Comparison of ENCODE assay signal across 8 mouse cellular contexts in the genomic region with DNA sequence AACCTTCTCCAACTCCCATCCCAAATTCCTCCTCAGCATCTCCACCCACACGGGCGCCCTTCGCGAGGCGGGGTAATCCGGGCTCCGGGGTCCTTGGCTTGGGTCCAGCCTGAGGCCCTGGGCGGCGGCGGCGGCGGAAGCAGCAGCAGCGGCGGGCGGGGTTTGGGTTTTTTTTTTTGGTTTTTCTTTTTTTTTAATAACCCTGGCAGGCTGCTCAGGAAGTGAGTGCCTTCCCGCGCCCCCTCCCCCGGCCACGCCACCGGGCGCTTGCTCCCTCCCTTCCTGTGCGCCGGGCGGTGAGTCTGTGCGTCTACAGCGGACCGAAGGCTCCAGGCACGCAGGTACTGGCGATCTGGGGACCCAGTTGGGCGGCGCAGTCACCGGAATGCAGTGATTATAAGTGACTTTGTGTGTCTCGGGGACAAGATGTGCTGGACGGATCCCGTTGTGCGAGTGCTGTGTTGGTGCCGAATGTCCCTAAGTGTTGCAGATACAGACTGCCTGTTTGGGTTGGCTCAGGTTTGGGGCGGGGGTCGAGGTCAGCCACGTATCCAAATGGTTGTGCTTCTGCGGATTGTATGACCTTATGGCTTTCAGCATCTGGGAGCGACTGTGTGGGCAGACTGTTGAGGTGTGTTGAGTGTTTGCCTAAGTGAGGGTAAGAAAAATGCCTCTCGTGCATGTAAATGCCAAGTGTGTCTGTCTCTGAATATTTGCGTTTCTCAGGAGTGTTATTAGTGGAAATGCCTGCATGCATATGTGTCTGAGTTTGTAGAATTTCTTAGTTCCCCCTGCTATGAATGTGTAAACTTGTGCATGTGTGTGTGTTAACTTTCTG. TPM values are rescaled to one million over a fixed set of nuclear protein-coding genes. Genes with fewer than 3 reads are reported as not detected.
DNase-seq lines count a peak whose midpoint lies in the region; ATAC-seq and TF ChIP-seq lines count a peak whose summit lies in the region.

Adamts10 (plus strand) TSS at position 287 of the 838 bp plus-strand sequence.

- peak within 1 kb of the TSS; percentile 60 for H3K4me3 ChIP-seq in erythroblast, embryonic 14.5 days (replicated peaks)
- peak within 1 kb of the TSS; percentile 65 for H3K4me3 ChIP-seq in embryonic facial prominence, embryonic 11.5 days (ENCODE audit: low read depth, low read length)
- peak within 1 kb of the TSS; percentile 64 for H3K4me3 ChIP-seq in heart, adult 2 months
- H3K4me3 ChIP-seq in limb, embryonic 15.5 days = peak within 1 kb of the TSS; percentile 53
- peak within 1 kb of the TSS; percentile 66 for H3K4me3 ChIP-seq in midbrain, postnatal 0 days (ENCODE audit: low read depth, low read length)

- H3K27me3 ChIP-seq in erythroblast, embryonic 14.5 days (ENCODE audit: control insufficient read depth) = peaks cover 21% of the 10 kb centered on the region
- no peaks in the 10 kb centered on the region for H3K27me3 ChIP-seq in embryonic facial prominence, embryonic 11.5 days (ENCODE audit: control insufficient read depth, insufficient read depth, low read length)
- no peaks in the 10 kb centered on the region for H3K27me3 ChIP-seq in heart, adult 2 months (ENCODE audit: control insufficient read depth, insufficient read depth, low read length)
- H3K27me3 ChIP-seq in limb, embryonic 15.5 days = no peaks in the 10 kb centered on the region
- no peaks in the 10 kb centered on the region for H3K27me3 ChIP-seq in midbrain, postnatal 0 days (ENCODE audit: insufficient read depth, low read length)

- no peaks in the 10 kb centered on the region for H3K79me2 ChIP-seq in heart, adult 2 months (replicated peaks; ENCODE audit: control insufficient read depth, insufficient read depth, low read length)

- peak; percentile 82 for TF ChIP-seq POLR2A in heart, adult 2 months (IDR thresholded peaks at IDR 0.05; ENCODE audit: insufficient read depth, low read depth, low read length)

- no peak for ATAC-seq in erythroblast, adult 5-6 weeks (replicated peaks; ENCODE audit: low FRiP score, poor library complexity, severe bottlenecking)
- peak; percentile 69 for ATAC-seq in embryonic facial prominence, embryonic 11.5 days (replicated peaks; ENCODE audit: insufficient number of reproducible peaks, low FRiP score, low TSS enrichment, low read depth)
- peak; percentile 72 for ATAC-seq in limb, embryonic 15.5 days (ENCODE audit: insufficient number of reproducible peaks, low FRiP score, low TSS enrichment, low read depth)
- ATAC-seq in midbrain, postnatal 0 days (ENCODE audit: low FRiP score) = peak; percentile 78

- peaks cover 9% of the 10 kb centered on the region for H3K4me1 ChIP-seq in erythroblast, embryonic 14.5 days (ENCODE audit: control insufficient read depth)
- H3K4me1 ChIP-seq in embryonic facial prominence, embryonic 11.5 days (ENCODE audit: control insufficient read depth, insufficient read depth, low read length) = no peaks in the 10 kb centered on the region
- H3K4me1 ChIP-seq in heart, adult 2 months (ENCODE audit: control insufficient read depth, insufficient read depth, low read length) = peaks cover 1% of the 10 kb centered on the region
- H3K4me1 ChIP-seq in limb, embryonic 15.5 days = peaks cover 36% of the 10 kb centered on the region
- H3K4me1 ChIP-seq in midbrain, postnatal 0 days (ENCODE audit: insufficient read depth, low read length) = 0 out of 2 replicates have a peak, but pooled peaks cover 7% of the 10 kb centered on the region

- H3K9ac ChIP-seq in embryonic facial prominence, embryonic 11.5 days (replicated peaks; ENCODE audit: low read length) = peak within 1 kb of the TSS; percentile 80
- peak within 1 kb of the TSS; percentile 79 for H3K9ac ChIP-seq in heart, adult 2 months (ENCODE audit: low read depth, low read length)
- H3K9ac ChIP-seq in limb, embryonic 15.5 days = peak within 1 kb of the TSS; percentile 47
- peak within 1 kb of the TSS; percentile 79 for H3K9ac ChIP-seq in midbrain, postnatal 0 days (replicated peaks; ENCODE audit: low read length, poor library complexity, severe bottlenecking)

- DNase-seq in embryonic facial prominence, embryonic 11.5 days (ENCODE audit: low spot score) = peak; percentile 87
- DNase-seq in heart, adult 2 months = peak; percentile 86 to 87
- DNase-seq in kidney, adult 8-10 months = peak; percentile 51 to 53
- peak; percentile 74 for DNase-seq in midbrain, postnatal 0 days (ENCODE audit: low spot score)
- peak; percentile 80 for DNase-seq in spleen, postnatal 36 days (ENCODE audit: low spot score in 2 of 2)

- peak; percentile 49; the same call in 1 of the 2 replicates for TF ChIP-seq EP300 in heart, adult 2 months (IDR thresholded peaks at IDR 0.05; ENCODE audit: insufficient read depth, low read depth, low read length)

- WGBS in embryonic facial prominence, embryonic 11.5 days = 1% methylated on average over 42 of the region's 44 CpGs
- WGBS in heart, adult 2 months = 2% methylated on average over 44 of the region's 44 CpGs
- under 1% methylated on average over 44 of the region's 44 CpGs for WGBS in limb, embryonic 15.5 days
- under 1% methylated on average over 41 of the region's 44 CpGs for WGBS in midbrain, postnatal 0 days

- peak within 1 kb of the TSS; percentile 78 for H3K27ac ChIP-seq in embryonic facial prominence, embryonic 11.5 days (replicated peaks; ENCODE audit: low read depth, low read length)
- H3K27ac ChIP-seq in heart, adult 2 months = peak within 1 kb of the TSS; percentile 71
- peak within 1 kb of the TSS; percentile 84 for H3K27ac ChIP-seq in limb, embryonic 15.5 days
- peak within 1 kb of the TSS; percentile 55 for H3K27ac ChIP-seq in midbrain, postnatal 0 days (ENCODE audit: low read depth, low read length)

- H3K36me3 ChIP-seq in erythroblast, embryonic 14.5 days (ENCODE audit: control insufficient read depth) = peaks cover 3% of the 10 kb centered on the region; the same call in 1 of the 2 replicates
- H3K36me3 ChIP-seq in embryonic facial prominence, embryonic 11.5 days (replicated peaks; ENCODE audit: control insufficient read depth, insufficient read depth, low read depth, low read length) = peaks cover 2% of the 10 kb centered on the region; the same call in 1 of the 2 replicates
- no peaks in the 10 kb centered on the region for H3K36me3 ChIP-seq in heart, adult 2 months (ENCODE audit: control insufficient read depth, insufficient read depth, low read length)
- peaks cover 14% of the 10 kb centered on the region for H3K36me3 ChIP-seq in limb, embryonic 15.5 days
- H3K36me3 ChIP-seq in midbrain, postnatal 0 days (ENCODE audit: insufficient read depth, low read length) = no peaks in the 10 kb centered on the region

- H3K9me3 ChIP-seq in erythroblast, embryonic 14.5 days (ENCODE audit: control insufficient read depth, low read length) = no peaks in the 10 kb centered on the region
- H3K9me3 ChIP-seq in embryonic facial prominence, embryonic 11.5 days (replicated peaks; ENCODE audit: control insufficient read depth, low read length) = no peaks in the 10 kb centered on the region
- H3K9me3 ChIP-seq in limb, embryonic 15.5 days = no peaks in the 10 kb centered on the region
- no peaks in the 10 kb centered on the region for H3K9me3 ChIP-seq in midbrain, postnatal 0 days (ENCODE audit: low read length)

- TF ChIP-seq CTCF in heart, adult 2 months (IDR thresholded peaks at IDR 0.05) = peak; percentile 34
- TF ChIP-seq CTCF in midbrain, postnatal 0 days (IDR thresholded peaks at IDR 0.05) = no peak

- H3K4me2 ChIP-seq in embryonic facial prominence, embryonic 11.5 days (ENCODE audit: low read depth, low read length) = peak within 1 kb of the TSS; percentile 75
- H3K4me2 ChIP-seq in limb, embryonic 15.5 days = peak within 1 kb of the TSS; percentile 72
- H3K4me2 ChIP-seq in midbrain, postnatal 0 days (ENCODE audit: low read depth, low read length, poor library complexity, severe bottlenecking) = peak within 1 kb of the TSS; percentile 65

- intact Hi-C loops in heart, adult 2 months (cut with DNase I) = no loop called here

RNA-seq across cellular contexts. Expression of gene Adamts10, which starts in this region (rescaled TPM):
- polyA plus RNA-seq in erythroblast, embryonic 14.5 days (2012) = 0.04 and 0.12 TPM in 2 replicates
- total RNA-seq in erythroblast, adult 5-6 weeks (2015; ENCODE audit: low replicate concordance) = 4.6 and 5.2 TPM in 2 replicates
- 6.4 and 6.6 TPM in 2 replicates for total RNA-seq in erythroblast, adult 5-6 weeks (2017; ENCODE audit: low replicate concordance)
- 36.1 and 38.9 TPM in 2 replicates for polyA plus RNA-seq in embryonic facial prominence, embryonic 11.5 days (2014; fragmentation: Nextera tagmentation; extraction: Ambion mirVana)
- 10 to 100 TPM; 13.6 to 14.7 TPM for total RNA-seq in heart, adult 2 months (2021)
- polyA plus RNA-seq in heart, adult 2 months (2012; rRNA removed) = 49.0 and 52.2 TPM in 2 replicates
- polyA plus RNA-seq in limb, embryonic 15.5 days (2015; fragmentation: Nextera tagmentation; extraction: Ambion mirVana) = 91.1 and 94.0 TPM in 2 replicates
- 56.3 and 78.3 TPM in 2 replicates for total RNA-seq in midbrain, postnatal 0 days (2014; rRNA removed)
- 36.9 and 39.1 TPM in 2 replicates for polyA plus RNA-seq in midbrain, postnatal 0 days (2015; fragmentation: Nextera tagmentation; extraction: Ambion mirVana)

Comparison
In these comparisons a context has a peak if more than half of its experiments do, and no peak if none do; other contexts are left out.
1. RNA of gene Adamts10 (polyA plus RNA-seq): 91.1 to 94.0 TPM in limb, embryonic 15.5 days, 49.0 to 52.2 TPM in heart, adult 2 months, 36.9 to 39.1 TPM in midbrain, postnatal 0 days and 36.1 to 38.9 TPM in embryonic facial prominence, embryonic 11.5 days; 0.04 to 0.12 TPM in erythroblast, embryonic 14.5 days; every median in the first group is over 10 times any median in the second.
2. Peak in every context shown above with its lines, with median percentiles within 50 percentile points of each other: H3K4me3 ChIP-seq, DNase-seq, H3K27ac ChIP-seq, H3K4me2 ChIP-seq and H3K9ac ChIP-seq.